Mouse (Mus musculus) heart, embryonic 10.5 days (tissue): ENCODE results near the gene Ptpn3. TPM values are rescaled to one million over a fixed set of nuclear protein-coding genes. Genes with fewer than 3 reads are reported as not detected.

Experiments used
- DNase-seq: peaks from one replicate; pipeline ENCODE4 v3.0.0-alpha.2; 2017; ENCODE audit warnings: low spot score
- H3K27ac ChIP-seq: fragments of 300-500 bp; sonication (generic); 2 replicates; pipeline ENCODE4 v1.5.1; 2016; ENCODE audit warnings: mild to moderate bottlenecking
- H3K27me3 ChIP-seq: fragments of 300-500 bp; sonication (generic); 2 replicates; pipeline ENCODE4 v1.6.1; 2016; ENCODE audit warnings: mild to moderate bottlenecking; ENCODE audit not compliant: poor library complexity, insufficient read depth, severe bottlenecking
- H3K36me3 ChIP-seq: fragments of 300-500 bp; sonication (generic); 2 replicates; pipeline ENCODE4 v1.6.1; 2016; ENCODE audit warnings: mild to moderate bottlenecking, moderate library complexity
- H3K4me1 ChIP-seq: fragments of 300-500 bp; sonication (generic); 2 replicates; pipeline ENCODE4 v1.6.1; 2016; ENCODE audit warnings: mild to moderate bottlenecking
- H3K4me3 ChIP-seq: fragments of 300-500 bp; sonication (generic); 2 replicates; pipeline ENCODE4 v1.5.1; 2016; ENCODE audit warnings: mild to moderate bottlenecking, moderate library complexity
- H3K9me3 ChIP-seq: fragments of 300-500 bp; sonication (generic); 2 replicates; pipeline ENCODE4 v1.6.1; 2016; ENCODE audit warnings: mild to moderate bottlenecking, moderate library complexity
- WGBS: fragments of 180-500 bp; shearing (Covaris S2); methylation state at CpG from one replicate; pipeline ENCODE4 v1.1.7; 2016; 5-methylcytosine and 5-hydroxymethylcytosine counted together
- polyA plus RNA-seq: library from polyadenylated mRNA; unstranded; fragments of >200 nt; fragmentation: Nextera tagmentation; extraction: Ambion mirVana; gene quantifications from 2 replicates; pipeline ENCODE4 v1.2.1, GENCODE M21; 2016

Ptpn3 gene
- polyA plus RNA-seq, 1 experiment from 2014 or later = 1.7 TPM

GRCm38 (mm10) chr4:57140992-57141717, 160.5 kb downstream of the Ptpn3 start:
- H3K27ac ChIP-seq = no peak overlapping the region
- H3K27me3 ChIP-seq = peaks cover 84% of the 10 kb centered on the region
- no peaks in the 10 kb centered on the region for H3K9me3 ChIP-seq
- peaks cover 20% of the 10 kb centered on the region for H3K4me1 ChIP-seq
- no peak overlapping the region; the same call in 1 of the 2 replicates for H3K4me3 ChIP-seq
- no peaks in the 10 kb centered on the region for H3K36me3 ChIP-seq
- DNase-seq = no peak
- 32% methylated on average over 15 of the region's 15 CpGs for WGBS

Other genes with a start within 250 kb of the Ptpn3 start
- gene Epb41l4b, start 158.4 kb downstream of the Ptpn3 start, polyA plus RNA-seq = 0.34 and 1.6 TPM in 2 replicates
- 29.6 and 41.8 TPM in 2 replicates for gene Palm2, start 132.4 kb upstream of the Ptpn3 start, polyA plus RNA-seq